Comparison of ENCODE assay signal across 8 mouse cellular contexts in genomic region chr13:21275021-21275814, GRCm38 (mm10). TPM values are rescaled to one million over a fixed set of nuclear protein-coding genes. Genes with fewer than 3 reads are reported as not detected.
DNase-seq lines count a peak whose midpoint lies in the region; ATAC-seq lines count a peak whose summit lies in the region.

No protein-coding gene starts in this region.

- DNase-seq in 3T3-L1 (ENCODE audit: low read depth, low spot score) (peak; percentile 82), A20 (ENCODE audit: low read depth, low spot score) (peak; percentile 70)
- peak; percentile 46 to 55 for DNase-seq in cerebellum, postnatal 10 days
- DNase-seq in layer of hippocampus, postnatal 36 days: peak; percentile 29 to 45
- no peak for DNase-seq in gastrocnemius, postnatal 14 days
- no peak for DNase-seq in gastrocnemius, postnatal 36 days

- no peaks in the 10 kb centered on the region for H3K9me3 ChIP-seq in heart, embryonic 12.5 days (replicated peaks)
- no peaks in the 10 kb centered on the region for H3K9me3 ChIP-seq in midbrain, embryonic 15.5 days

- H3K4me3 ChIP-seq in heart, embryonic 12.5 days: peak overlapping the region; percentile 71
- H3K4me3 ChIP-seq in midbrain, embryonic 15.5 days: peak overlapping the region; percentile 52

- H3K27me3 ChIP-seq in heart, embryonic 12.5 days (replicated peaks): peaks cover 4% of the 10 kb centered on the region; the same call in 1 of the 2 replicates
- peaks cover 5% of the 10 kb centered on the region; the same call in 1 of the 2 replicates for H3K27me3 ChIP-seq in midbrain, embryonic 15.5 days (replicated peaks)

- intact Hi-C loops in gastrocnemius, postnatal 14 days (cut with DNase I; ENCODE audit: low total_unique reads): no loop called here
- intact Hi-C loops in gastrocnemius, postnatal 36 days (cut with DNase I): loop anchor here (5.0 kb wide), 1 partner anchor 108 kb away; no protein-coding TSS in a partner anchor

- peak overlapping the region; percentile 72 for H3K9ac ChIP-seq in heart, embryonic 12.5 days
- H3K9ac ChIP-seq in midbrain, embryonic 15.5 days: peak overlapping the region; percentile 55

- H3K4me1 ChIP-seq in heart, embryonic 12.5 days (replicated peaks): peaks cover 9% of the 10 kb centered on the region; the same call in 1 of the 2 replicates
- H3K4me1 ChIP-seq in midbrain, embryonic 15.5 days: peaks cover 14% of the 10 kb centered on the region

- peak; percentile 63; the same call in 1 of the 2 replicates for ATAC-seq in heart, embryonic 12.5 days (ENCODE audit: insufficient number of reproducible peaks, low FRiP score)
- peak; percentile 77 for ATAC-seq in midbrain, embryonic 15.5 days (replicated peaks)

- H3K36me3 ChIP-seq in heart, embryonic 12.5 days: no peaks in the 10 kb centered on the region
- H3K36me3 ChIP-seq in midbrain, embryonic 15.5 days (replicated peaks): no peaks in the 10 kb centered on the region

- peak overlapping the region; percentile 87 for H3K4me2 ChIP-seq in heart, embryonic 12.5 days
- H3K4me2 ChIP-seq in midbrain, embryonic 15.5 days: peak overlapping the region; percentile 87

- no peak overlapping the region for H3K27ac ChIP-seq in heart, embryonic 12.5 days (ENCODE audit: poor library complexity, severe bottlenecking)
- peak overlapping the region; percentile 70 for H3K27ac ChIP-seq in midbrain, embryonic 15.5 days

- under 1% methylated on average over 29 of the region's 29 CpGs for WGBS in heart, embryonic 12.5 days
- under 1% methylated on average over 29 of the region's 29 CpGs for WGBS in midbrain, embryonic 15.5 days

RNA-seq across cellular contexts. Expression of gene Gpx5, which starts 17.3 kb away (rescaled TPM):
- polyA plus RNA-seq in heart, embryonic 12.5 days (2016; fragmentation: Nextera tagmentation; extraction: Ambion mirVana): not detected in 2 replicates
- not detected for total RNA-seq in layer of hippocampus, postnatal 36 days (2021)
- polyA plus RNA-seq in midbrain, embryonic 15.5 days (2015; fragmentation: Nextera tagmentation; extraction: Ambion mirVana): not detected in 2 replicates
- not detected for total RNA-seq in gastrocnemius, postnatal 14 days (2021)
- total RNA-seq in gastrocnemius, postnatal 36 days (2021): not detected

RNA-seq across cellular contexts. Expression of gene Gpx6, which starts 36.7 kb away (rescaled TPM):
- not detected in 2 replicates for polyA plus RNA-seq in heart, embryonic 12.5 days (2016; fragmentation: Nextera tagmentation; extraction: Ambion mirVana)
- total RNA-seq in layer of hippocampus, postnatal 36 days (2021): not detected
- not detected in 2 replicates for polyA plus RNA-seq in midbrain, embryonic 15.5 days (2015; fragmentation: Nextera tagmentation; extraction: Ambion mirVana)
- total RNA-seq in gastrocnemius, postnatal 14 days (2021): not detected
- total RNA-seq in gastrocnemius, postnatal 36 days (2021): not detected

Comparison
In these comparisons a context has a peak if more than half of its experiments do, and no peak if none do; other contexts are left out.
1. DNase-seq: peak in 3T3-L1 (single experiment), A20 (single experiment), cerebellum, postnatal 10 days (2 of 2) and layer of hippocampus, postnatal 36 days (2 of 2); none in gastrocnemius, postnatal 14 days (single experiment) and gastrocnemius, postnatal 36 days (0 of 2).